Mouse (Mus musculus): Measurements from ENCODE around the gene Cd28.
A peak's percentile ranks its signal among the peaks of the same experiment; 100 is the strongest.

Cd28 gene

DNA sequence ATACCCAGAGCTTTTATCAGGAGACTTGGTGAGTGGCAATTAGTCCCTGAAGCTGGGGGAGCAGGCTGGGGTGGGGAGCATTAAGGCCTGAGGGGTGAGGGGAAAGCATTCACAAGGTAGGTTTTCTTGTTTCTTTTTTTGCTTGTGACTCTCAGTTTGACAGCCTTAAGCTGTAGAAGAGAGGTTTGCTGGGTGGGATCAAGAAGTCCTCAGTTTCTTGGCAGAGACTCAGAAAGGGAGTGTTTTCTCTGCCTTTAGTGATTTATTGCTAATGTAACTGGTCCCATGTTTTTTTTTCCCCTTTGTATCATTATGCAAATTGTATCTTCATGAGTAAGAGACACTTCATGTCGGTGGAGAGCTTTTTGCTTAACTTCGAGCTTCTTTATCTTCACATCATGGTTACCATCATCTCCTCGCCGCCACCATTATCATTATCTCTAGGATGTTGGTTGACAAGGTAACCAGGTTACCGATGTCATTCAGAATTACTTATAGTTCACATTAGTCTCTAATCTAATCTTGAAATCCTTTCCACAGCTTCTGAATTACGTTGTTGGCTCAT lies 33.7 kb downstream of the Cd28 start:
- DNase-seq (ENCODE audit: low spot score in 2 of 2) = no peak

DNA sequence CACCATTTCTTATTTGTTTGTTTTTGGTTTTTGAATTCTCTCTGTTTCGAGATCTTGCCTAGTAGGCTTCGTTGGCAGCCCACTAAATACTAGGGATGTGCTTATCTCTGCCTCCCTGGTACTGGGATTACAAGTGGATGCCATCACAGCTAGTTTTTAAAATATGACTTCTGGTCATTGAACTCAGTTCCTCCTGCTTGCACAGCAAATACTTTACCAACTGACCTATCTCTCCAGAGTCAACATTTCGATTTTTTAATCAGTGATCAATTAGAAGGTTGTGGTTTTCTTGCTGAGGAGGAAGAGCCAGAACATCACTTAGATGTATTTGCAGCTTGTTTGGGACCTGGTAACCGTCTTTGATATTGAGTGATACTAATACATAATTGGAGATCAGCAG lies 34.4 kb downstream of the Cd28 start:
- no peak for DNase-seq (ENCODE audit: low spot score in 2 of 2)

DNA sequence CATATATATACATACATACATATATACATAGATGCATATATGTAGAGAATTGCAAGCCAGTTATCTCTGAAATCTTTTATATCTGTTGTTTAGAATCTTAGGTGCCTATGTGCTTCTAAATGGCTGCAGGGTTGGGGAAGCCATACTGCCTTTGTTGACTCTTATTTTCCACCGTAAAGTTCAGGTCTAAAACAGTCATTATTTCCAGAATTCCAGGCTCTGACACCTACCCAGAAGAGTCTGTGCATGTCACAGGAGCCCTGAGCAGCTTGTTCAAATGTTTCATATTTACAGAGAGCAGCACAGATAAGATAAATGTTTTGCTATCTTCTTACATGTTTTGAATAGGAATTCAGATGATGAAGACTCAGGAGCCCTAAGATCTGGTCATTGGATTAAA lies 36.4 kb downstream of the Cd28 start:
- DNase-seq (ENCODE audit: low spot score in 2 of 2) = no peak

DNA sequence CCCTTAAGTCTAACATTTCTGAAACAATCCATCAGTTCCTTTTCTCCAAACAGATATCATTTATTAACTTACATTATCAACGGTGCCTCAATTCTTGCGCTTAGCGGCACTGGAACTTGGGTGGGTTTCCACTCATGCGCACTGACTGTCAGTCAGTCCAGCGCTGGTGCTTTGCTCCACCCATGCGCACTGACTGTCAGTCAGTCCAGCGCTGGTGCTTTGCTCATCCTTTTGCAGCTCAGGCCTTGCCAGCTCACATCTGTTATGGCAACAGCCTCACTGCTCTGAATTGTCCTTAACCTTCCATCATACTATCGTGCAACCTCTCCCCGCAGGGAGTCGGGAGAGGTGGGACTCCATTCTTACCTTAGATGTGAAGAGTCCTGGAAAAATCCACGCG lies 37.4 kb downstream of the Cd28 start:
- no peak for DNase-seq (ENCODE audit: low spot score in 2 of 2)

DNA sequence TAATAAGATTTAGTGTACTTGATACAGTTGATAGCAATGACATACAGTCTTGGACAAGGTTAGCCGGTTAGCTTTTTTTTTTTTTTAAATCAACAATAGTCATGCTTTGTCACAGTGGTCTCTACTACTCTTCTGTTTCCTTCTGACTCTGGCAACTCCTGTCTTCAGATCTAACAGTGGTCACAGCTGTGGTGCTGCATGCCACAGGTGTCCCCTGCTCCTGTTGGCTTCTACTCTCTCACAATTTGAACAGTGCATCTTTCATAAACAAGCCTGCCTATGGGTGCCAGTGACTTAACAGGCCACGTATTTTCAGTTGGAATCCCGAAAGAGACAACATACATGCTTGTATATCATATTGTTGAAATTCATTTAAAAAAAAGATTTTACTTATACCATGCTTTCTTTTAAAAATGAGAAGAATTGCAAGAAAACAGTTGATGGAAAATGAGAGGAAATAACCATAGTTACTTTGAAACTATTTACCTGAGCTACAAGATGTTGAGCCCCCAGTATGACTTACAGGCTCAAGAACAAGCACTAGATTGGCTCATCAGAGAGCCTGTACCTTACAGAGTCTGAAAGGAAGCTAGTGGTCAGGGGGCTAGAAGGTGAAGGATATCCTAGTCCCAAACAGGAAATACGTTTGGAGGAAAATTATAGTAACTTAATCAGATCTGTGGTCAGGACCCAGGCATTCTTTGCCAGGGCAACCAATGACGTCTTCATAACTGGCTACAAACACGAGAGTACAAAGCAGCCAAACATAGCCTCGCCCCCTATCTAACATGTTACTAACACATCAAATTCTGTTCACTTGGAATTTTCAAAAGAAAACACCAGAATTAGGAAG lies 39.0 kb downstream of the Cd28 start:
- DNase-seq (ENCODE audit: low spot score in 2 of 2) = no peak

DNA sequence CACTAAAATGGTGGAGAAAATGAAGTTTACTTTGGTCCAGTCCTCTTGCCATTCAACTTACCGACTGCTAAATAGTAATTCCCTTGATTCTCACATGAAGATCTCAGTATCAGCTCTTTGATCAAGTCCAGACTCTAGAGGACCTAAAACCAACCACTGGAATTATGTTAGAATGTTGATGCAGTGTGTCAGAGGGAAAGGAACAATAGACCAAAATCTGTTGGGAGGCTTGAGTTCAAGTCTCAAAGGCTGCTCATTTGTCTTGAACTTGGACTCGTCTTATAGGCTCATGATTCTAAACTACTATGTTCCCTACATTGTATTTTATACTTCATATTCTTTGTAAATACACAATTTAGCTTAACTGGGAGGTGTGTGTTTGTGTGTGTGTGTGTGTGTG lies 41.0 kb downstream of the Cd28 start:
- DNase-seq (ENCODE audit: low spot score in 2 of 2) = no peak

DNA sequence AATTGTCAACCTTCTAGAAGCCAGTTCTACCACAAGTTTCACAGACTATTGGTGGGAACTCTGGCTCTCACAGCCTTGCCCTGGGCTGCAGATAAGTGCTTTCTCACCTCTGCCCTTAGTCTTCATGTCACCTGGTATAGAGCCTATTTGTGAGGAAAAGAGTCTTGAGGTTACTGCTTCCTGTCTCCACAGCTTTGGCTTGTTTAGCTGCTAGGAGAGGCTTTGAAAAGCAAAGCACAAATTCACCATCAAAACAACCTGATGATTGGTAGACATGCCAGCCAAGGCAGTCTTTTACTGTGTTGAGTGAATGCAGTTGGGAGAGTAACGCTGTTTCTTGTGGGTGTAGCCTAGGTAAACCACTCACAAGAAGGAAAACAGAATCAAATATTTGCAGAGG lies 41.6 kb downstream of the Cd28 start:
- DNase-seq (ENCODE audit: low spot score in 2 of 2) = no peak

DNA sequence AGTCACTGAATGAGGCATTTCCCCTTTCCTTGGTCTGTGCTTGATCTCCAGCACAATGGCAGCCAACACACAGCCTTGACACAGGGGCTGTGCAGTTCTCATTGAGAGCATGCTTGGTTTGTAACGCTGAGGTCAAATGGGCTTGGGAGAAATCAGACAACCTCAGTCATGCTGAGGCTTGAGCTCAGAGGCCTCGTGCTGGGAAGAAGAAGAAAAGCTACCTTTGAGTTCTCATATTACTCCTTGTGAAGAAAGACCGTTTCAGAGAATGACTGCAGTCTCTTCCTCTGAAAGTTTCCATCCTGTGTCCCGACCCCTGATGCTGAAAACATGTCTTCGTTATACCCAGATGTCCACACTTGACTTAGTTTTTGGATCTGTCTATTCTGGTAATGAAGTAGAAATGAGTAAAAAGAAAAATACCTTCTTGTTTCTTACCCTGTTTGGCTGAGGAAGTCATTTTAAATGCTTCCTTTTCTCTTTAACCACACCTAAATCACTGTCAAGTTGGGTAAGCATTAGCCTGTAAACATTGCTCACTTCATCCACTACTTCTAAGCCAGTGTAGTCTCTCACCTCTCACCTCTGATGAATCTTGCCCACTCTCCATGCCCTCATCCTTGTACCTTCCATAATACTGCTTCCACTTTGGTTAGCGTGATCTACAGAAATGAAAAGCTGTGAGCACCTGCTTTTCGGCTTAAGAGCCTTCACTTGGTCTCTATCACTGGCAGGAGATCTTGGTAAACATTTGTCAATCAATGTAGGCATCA lies 43.1 kb downstream of the Cd28 start:
- no peak for DNase-seq (ENCODE audit: low spot score in 2 of 2)

DNA sequence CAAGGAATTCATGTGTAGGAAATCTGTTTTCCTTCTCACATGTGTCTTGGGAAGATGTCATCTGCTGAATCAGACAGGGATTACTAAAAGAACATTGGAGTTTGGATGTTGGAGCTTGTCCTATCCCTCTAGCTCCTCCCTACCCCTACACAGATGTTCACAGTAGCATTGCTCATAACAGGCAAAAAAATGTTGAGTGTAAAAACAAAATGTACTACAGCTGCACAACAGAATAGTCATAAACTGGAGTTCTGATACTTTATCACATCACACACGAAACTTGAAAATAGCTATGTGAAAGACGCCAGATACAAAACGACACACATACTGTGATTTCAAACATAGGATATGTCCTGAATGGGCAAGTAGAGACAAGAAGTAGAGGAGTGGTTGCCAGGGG lies 43.9 kb downstream of the Cd28 start:
- DNase-seq (ENCODE audit: low spot score in 2 of 2) = no peak

DNA sequence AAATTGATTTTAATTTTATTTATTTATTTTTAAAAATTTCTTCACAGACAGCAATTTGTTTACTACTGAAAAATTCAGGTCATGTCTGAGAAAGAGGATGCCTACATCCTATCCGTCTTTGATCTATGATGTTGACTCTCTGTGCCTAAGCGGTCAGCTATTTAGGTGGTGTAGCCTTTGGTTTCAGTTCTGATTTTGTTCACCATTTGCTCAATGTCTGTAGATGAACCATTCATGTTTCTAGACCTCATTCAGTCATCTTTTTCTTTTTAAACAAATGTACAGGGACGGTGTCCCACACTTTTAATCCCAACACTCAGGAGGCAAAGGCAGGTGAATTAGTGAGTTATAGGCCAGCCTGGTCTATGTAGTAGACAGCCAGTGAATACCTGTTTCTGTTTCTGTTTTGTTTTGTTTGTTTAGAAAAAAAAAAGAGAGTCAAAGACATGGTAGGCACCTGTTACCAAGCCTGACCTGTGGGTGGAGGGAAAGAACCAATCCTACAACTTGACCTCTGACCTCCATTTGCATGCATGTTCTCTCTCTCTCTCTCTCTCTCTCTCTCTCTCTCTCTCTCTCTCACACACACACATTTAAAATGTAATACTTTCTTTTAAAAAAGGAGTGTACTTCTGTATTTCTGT lies 45.0 kb downstream of the Cd28 start:
- no peak for DNase-seq (ENCODE audit: low spot score in 2 of 2)

DNA sequence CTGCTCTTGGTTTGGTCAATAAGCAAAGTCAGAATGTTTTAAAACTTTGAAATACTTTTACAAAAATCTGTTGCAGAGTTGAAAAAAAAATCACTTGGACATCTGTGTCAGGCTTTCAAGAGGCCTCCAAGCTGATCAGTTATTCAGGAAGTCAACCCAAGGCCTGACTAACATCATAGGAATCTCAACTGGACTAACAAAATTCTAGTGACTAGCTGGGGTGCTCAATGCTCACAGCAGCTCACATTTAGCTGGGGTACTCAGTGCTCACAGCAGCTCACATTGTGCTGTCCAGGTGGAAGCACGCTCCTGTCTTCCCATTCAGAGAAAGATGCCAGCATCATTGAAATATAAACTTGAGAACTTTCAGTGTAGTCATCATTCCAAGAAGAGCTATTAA lies 45.9 kb downstream of the Cd28 start:
- no peak for DNase-seq (ENCODE audit: low spot score in 2 of 2)

DNA sequence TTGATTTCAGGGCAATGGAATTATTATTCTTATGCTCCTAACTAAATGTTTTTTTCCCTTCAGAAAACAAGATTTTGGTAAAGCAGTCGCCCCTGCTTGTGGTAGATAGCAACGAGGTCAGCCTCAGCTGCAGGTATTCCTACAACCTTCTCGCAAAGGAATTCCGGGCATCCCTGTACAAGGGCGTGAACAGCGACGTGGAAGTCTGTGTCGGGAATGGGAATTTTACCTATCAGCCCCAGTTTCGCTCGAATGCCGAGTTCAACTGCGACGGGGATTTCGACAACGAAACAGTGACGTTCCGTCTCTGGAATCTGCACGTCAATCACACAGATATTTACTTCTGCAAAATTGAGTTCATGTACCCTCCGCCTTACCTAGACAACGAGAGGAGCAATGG lies 46.3 kb downstream of the Cd28 start:
- DNase-seq (ENCODE audit: low spot score in 2 of 2) = no peak

DNA sequence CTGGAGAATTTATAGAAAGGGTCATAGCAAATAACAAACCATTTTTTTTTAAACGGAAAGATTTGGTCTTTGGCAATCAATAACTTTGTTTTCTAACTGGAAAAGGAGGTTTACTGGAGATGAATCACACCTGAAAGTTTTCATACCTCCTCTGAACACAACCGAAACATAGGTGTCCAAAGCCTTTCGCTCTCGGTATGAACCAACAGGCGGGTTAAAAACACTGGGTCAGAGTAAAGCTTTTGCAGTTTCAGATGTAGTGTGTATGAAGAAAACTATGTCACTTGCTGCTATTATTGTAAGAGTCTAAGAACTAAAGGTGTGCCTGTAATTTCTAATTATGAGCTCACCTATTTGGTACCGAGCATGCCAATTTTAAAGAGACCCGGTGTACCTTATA lies 55.2 kb downstream of the Cd28 start:
- no peak for DNase-seq (ENCODE audit: low spot score in 2 of 2)

DNA sequence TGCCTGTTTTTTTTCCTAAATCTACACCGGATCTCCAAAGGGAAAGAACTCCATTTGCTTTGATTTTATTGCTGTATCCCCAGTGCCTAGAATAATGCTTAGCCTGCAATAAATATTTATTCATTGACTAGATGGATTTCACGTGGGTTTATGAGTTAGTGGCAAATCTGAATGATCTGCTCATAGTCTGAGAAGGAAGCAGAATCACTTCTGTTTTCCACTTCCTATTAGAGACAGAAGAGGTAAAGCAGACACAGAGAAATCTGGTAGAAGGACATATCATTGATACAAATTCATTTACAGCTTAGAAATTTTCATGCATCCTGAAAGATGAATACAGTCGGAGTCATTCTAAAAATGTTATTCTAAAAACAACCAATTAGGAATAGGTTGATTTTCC lies 56.6 kb downstream of the Cd28 start:
- no peak for DNase-seq (ENCODE audit: low spot score in 2 of 2)

DNA sequence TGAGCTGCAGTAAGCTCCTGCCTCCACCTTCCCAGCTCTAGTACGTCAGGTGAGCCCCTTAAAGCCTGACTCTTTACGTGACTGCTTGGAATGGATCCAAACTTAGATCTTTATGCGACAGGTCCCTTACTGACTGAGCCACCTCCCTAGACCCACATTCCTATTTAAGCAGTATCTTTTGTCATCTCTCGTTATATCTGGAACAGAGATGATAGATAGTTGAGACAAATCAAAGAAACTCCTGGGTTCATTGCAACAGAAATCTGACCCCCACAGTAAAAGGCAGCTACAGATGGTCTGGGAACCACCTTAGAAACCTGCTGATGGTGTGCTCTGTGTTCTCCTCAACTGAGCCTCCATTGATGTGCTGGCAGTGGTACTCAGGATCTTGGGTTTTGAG lies 59.6 kb downstream of the Cd28 start:
- no peak for DNase-seq (ENCODE audit: low spot score in 2 of 2)

DNA sequence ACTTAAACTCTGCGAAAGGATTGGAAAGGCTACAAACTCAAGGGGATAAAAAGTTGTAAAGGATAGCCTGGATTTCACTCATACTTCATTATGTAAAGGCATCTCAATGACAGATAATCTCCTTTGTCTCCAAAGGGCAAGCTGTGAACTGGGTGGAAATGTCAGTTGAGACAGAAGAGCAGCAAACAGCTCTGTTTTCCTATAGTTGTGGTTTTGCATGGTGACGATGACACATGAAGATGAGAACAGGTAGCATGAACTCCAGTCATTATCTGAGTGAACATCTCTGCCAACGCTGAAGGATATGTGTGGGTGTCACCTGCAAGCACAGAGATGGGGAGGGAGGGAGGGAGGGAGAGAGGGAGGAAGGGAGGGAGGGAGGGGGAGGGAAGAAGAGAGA lies 60.3 kb downstream of the Cd28 start:
- DNase-seq (ENCODE audit: low spot score in 2 of 2) = no peak

DNA sequence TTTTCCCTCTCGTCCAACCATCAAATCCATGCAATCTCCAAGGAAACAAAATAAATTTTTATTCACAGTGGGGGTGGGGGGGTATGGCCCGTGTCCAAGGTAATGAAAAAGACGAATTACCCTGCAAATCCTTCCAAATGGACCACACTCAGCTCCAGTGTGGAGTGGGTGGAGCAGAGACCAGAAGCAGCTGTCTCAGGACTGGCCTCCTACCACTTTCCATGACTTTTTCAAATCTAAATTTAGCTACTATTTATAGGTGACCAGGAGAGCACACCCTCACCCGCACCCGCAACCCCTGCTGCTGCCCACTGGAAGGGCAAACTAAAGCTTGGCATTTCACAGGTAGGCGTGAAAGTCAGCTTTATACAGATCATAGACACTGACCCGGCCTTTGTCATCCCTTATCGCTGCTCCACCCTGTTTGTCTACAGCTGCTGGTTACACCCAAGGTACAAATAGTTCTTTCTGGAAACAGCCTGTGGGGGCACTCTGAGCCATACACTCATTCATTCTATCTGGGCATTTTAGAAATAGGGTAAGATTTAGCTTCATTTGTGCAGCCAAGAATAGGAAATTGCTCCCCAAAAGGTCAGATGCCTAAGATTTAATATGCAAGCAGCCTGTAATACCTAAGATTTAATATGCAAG lies 62.0 kb downstream of the Cd28 start:
- DNase-seq (ENCODE audit: low spot score in 2 of 2) = peak in 1 of 2 experiments; percentile 20

DNA sequence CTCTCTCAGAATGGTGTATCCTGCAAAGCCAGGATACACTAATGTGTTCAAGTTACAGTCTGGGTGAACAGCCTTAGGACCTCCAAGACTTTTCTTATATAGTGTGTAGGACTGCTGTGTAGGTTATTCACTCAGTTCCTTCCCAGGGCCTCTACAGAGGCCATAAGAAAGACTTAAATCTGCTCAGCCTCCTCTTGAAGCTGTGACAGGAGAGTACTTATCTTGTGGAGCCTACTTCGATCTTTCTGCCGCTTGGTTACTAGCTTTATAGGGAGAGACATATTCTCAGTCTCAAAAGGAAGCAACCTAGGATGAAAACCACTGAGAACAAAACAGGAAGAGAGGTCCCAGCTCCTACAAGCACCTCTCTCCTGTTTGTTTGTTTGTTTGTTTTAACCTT lies 62.6 kb downstream of the Cd28 start:
- DNase-seq (ENCODE audit: low spot score in 2 of 2) = no peak

DNA sequence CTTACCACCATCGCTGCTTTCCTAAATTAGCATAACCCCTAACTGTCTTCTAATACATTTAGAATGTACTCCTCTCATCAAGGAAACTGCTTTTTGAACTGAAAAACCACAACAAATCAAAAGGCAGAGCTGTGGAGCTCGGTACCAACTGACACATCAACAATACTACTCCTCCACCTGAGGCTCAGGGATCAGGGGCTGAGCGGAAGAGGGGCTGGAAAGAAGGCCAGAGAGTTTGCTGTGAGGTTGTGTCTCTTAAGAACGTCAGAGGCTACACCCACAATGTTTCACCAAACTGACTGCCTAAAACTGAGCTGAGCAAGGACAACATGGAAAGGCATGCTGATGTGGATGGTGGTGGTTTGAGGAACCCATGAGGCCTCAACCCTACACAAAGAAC lies 65.1 kb downstream of the Cd28 start:
- no peak for DNase-seq (ENCODE audit: low spot score in 2 of 2)

DNA sequence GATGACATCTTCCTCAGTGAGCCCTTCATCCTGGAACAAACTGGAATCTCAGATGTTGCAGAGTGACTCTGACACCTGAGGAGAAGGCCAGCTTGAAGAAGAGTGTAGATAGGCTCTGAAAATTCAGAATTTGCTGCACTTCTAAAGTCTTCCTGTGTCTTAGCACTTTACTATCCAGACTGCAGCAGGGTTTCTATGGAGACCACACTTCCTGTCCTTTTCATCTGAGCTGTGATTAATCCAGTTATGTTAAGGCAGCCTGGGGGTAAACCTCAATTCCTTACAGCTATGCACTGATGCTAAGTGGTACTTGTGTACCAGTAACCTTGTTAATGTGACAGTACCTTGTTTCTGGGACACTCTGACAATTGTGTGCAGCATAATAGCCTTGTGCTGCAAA lies 77.1 kb downstream of the Cd28 start:
- DNase-seq (ENCODE audit: low spot score in 2 of 2) = no peak

DNA sequence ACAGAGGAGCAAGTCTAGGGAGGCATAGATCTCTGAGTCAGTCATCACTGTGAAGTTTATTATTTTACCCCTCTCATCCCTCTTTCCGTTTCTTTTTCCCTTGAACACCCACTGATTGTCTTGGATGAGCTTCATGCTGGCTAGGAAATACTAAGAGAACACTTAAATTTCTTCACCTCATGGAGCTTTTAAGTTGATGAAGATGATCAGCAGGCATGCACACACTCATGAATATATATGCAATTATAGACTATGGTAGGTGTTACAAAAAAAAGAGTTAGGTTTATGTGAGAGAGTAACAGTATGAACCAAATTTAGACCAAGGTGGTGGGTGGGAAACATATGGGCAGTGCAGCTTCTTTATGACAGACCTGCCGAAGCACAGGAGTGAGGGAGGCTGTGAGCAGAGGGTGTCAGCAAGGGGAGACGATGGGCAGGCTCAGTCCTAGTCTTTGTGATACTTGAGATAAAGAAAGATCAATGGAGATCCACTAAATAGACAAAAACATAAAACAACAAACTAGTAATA lies 79.1 kb downstream of the Cd28 start:
- DNase-seq (ENCODE audit: low spot score in 2 of 2) = no peak
